Mouse (Mus musculus) embryo, embryonic 10.5 days (tissue): ENCODE measurements around the gene Cntn5.
"Not testable (repeated sequence)": the region's sequence is repeated elsewhere in the genome, so short reads cannot be mapped to it uniquely, and the experiment has no call there.

ENCODE experiments used
- DNase-seq: peaks from one replicate; pipeline ENCODE4 v3.0.0-alpha.2; 2015; ENCODE audit warnings: low spot score

Cntn5 gene

GRCm38 (mm10) chr9:10650632-10651031, 253.9 kb downstream of the Cntn5 start:
- DNase-seq, result no peak

- DNase-seq, result no peak
Measured at GRCm38 (mm10) chr9:10645951-10646350, 258.6 kb downstream of the Cntn5 start.

- no peak for DNase-seq
Measured at GRCm38 (mm10) chr9:10645045-10645830, 259.3 kb downstream of the Cntn5 start.

GRCm38 (mm10) chr9:10618036-10618435, 286.5 kb downstream of the Cntn5 start:
- DNase-seq, result no peak

GRCm38 (mm10) chr9:10575346-10576241, 329.0 kb downstream of the Cntn5 start:
- DNase-seq, result no peak

GRCm38 (mm10) chr9:10569830-10570229, 334.7 kb downstream of the Cntn5 start:
- peak; percentile 33 for DNase-seq

- not testable (repeated sequence) for DNase-seq
Measured at GRCm38 (mm10) chr9:10540877-10541276, 363.7 kb downstream of the Cntn5 start.

GRCm38 (mm10) chr9:10532248-10532647, 372.3 kb downstream of the Cntn5 start:
- no peak for DNase-seq

- no peak for DNase-seq
Measured at GRCm38 (mm10) chr9:10531087-10531486, 373.5 kb downstream of the Cntn5 start.

- no peak for DNase-seq
Measured at GRCm38 (mm10) chr9:10529528-10529927, 375.0 kb downstream of the Cntn5 start.

- DNase-seq, result no peak
Measured at GRCm38 (mm10) chr9:10529113-10529512, 375.5 kb downstream of the Cntn5 start.

GRCm38 (mm10) chr9:10528692-10529091, 375.9 kb downstream of the Cntn5 start:
- DNase-seq, result no peak

GRCm38 (mm10) chr9:10525915-10526667, 378.5 kb downstream of the Cntn5 start:
- no peak for DNase-seq

GRCm38 (mm10) chr9:10522604-10523003, 382.0 kb downstream of the Cntn5 start:
- DNase-seq, result no peak

GRCm38 (mm10) chr9:10521054-10521453, 383.5 kb downstream of the Cntn5 start:
- DNase-seq, result no peak

- no peak for DNase-seq
Measured at GRCm38 (mm10) chr9:10492243-10492642, 412.3 kb downstream of the Cntn5 start.

- DNase-seq, result no peak
Measured at GRCm38 (mm10) chr9:10471484-10472125, 433.0 kb downstream of the Cntn5 start.

- DNase-seq, result no peak
Measured at GRCm38 (mm10) chr9:10464758-10465157, 439.8 kb downstream of the Cntn5 start.

- no peak for DNase-seq
Measured at GRCm38 (mm10) chr9:10457900-10458299, 446.7 kb downstream of the Cntn5 start.

- DNase-seq, result peak; percentile 23
Measured at GRCm38 (mm10) chr9:10448987-10449563, 455.5 kb downstream of the Cntn5 start.

GRCm38 (mm10) chr9:10447220-10447837, 457.2 kb downstream of the Cntn5 start:
- no peak for DNase-seq
